Comparison of ENCODE assay signal across 19 mouse cellular contexts in genomic region chr13:48931232-48931631, GRCm38 (mm10). TPM values are rescaled to one million over a fixed set of nuclear protein-coding genes. Genes with fewer than 3 reads are reported as not detected.
DNase-seq lines count a peak whose midpoint lies in the region; ATAC-seq and TF ChIP-seq lines count a peak whose summit lies in the region.
"Had no signal": no experiment of that assay in that cellular context is flagged by ENCODE, and none has a peak within 500 bp of the region (broad histone marks: within the 10 kb centered on the region; RNA-seq: fewer than 3 reads in every experiment).

No protein-coding gene starts in this region.

- H3K4me1 ChIP-seq in forebrain, embryonic 15.5 days: peaks cover 8% of the 10 kb centered on the region; the same call in 1 of the 2 replicates
- H3K4me1 ChIP-seq in forebrain, postnatal 0 days (ENCODE audit: insufficient read depth): no peaks in the 10 kb centered on the region
- H3K4me1 ChIP-seq: hindbrain, embryonic 12.5 days had no signal

- 0 out of 2 replicates have a peak, but pooled peaks have one; percentile 57 for ATAC-seq in forebrain, embryonic 15.5 days (replicated peaks)
- ATAC-seq in forebrain, postnatal 0 days: no peak
- ATAC-seq: intestine, embryonic 15.5 days had no signal

- no peak overlapping the region for H3K4me3 ChIP-seq in forebrain, embryonic 15.5 days
- no peak overlapping the region for H3K4me3 ChIP-seq in forebrain, postnatal 0 days (ENCODE audit: low read depth, low read length)
- H3K4me3 ChIP-seq: embryonic facial prominence, embryonic 13.5 days; heart, adult 2 months; heart, embryonic 12.5 days; hindbrain, embryonic 12.5 days; intestine, embryonic 15.5 days had no signal

- no peak overlapping the region for H3K9ac ChIP-seq in forebrain, embryonic 15.5 days (replicated peaks)
- H3K9ac ChIP-seq in forebrain, postnatal 0 days: no peak overlapping the region
- H3K9ac ChIP-seq: embryonic facial prominence, embryonic 13.5 days; heart, embryonic 12.5 days; hindbrain, embryonic 12.5 days; intestine, embryonic 15.5 days had no signal

- H3K9me3 ChIP-seq in forebrain, embryonic 15.5 days: no peaks in the 10 kb centered on the region
- H3K9me3 ChIP-seq in forebrain, postnatal 0 days (ENCODE audit: low read length): no peaks in the 10 kb centered on the region
- H3K9me3 ChIP-seq: embryonic facial prominence, embryonic 13.5 days; G1E; heart, embryonic 12.5 days; hindbrain, embryonic 12.5 days; intestine, embryonic 15.5 days had no signal

- H3K27me3 ChIP-seq in forebrain, embryonic 15.5 days: no peaks in the 10 kb centered on the region
- no peaks in the 10 kb centered on the region for H3K27me3 ChIP-seq in forebrain, postnatal 0 days (ENCODE audit: insufficient read depth, low read length)
- H3K27me3 ChIP-seq: embryonic facial prominence, embryonic 13.5 days; heart, embryonic 12.5 days; hindbrain, embryonic 12.5 days; intestine, embryonic 15.5 days had no signal

- H3K4me2 ChIP-seq in forebrain, embryonic 15.5 days (replicated peaks): no peak overlapping the region
- no peak overlapping the region for H3K4me2 ChIP-seq in forebrain, postnatal 0 days (ENCODE audit: low read depth)
- H3K4me2 ChIP-seq: embryonic facial prominence, embryonic 13.5 days; heart, embryonic 12.5 days; hindbrain, embryonic 12.5 days; intestine, embryonic 15.5 days had no signal

- no peak for DNase-seq in forebrain, postnatal 0 days
- peak; percentile 22 for DNase-seq in layer of hippocampus, adult 11-12 months (ENCODE audit: low spot score)
- DNase-seq in layer of hippocampus, postnatal 25 days (ENCODE audit: extremely low spot score in 1 of 2, low spot score in 1 of 2): no peak
- peak; percentile 25 for DNase-seq in retina, embryonic 14.5 days (ENCODE audit: low spot score)
- DNase-seq in retina, postnatal 1 day: no peak
- no peak for DNase-seq in gastrocnemius, postnatal 25 days
- DNase-seq: adrenal gland, postnatal 10 days; cerebellum, adult 11-12 months; cerebellum, adult 9-11 months; cerebellum, postnatal 36 days; gastrocnemius, postnatal 10 days; heart, adult 2 months; kidney, adult 18-20 months had no signal

- 83% methylated on average over 5 of the region's 5 CpGs for WGBS in forebrain, embryonic 15.5 days
- 81% methylated on average over 5 of the region's 5 CpGs for WGBS in forebrain, postnatal 0 days

- no peak for TF ChIP-seq CTCF in forebrain, postnatal 0 days (IDR thresholded peaks at IDR 0.05; ENCODE audit: low read depth)

- H3K27ac ChIP-seq in forebrain, embryonic 15.5 days (replicated peaks): no peak overlapping the region
- H3K27ac ChIP-seq in forebrain, postnatal 0 days (ENCODE audit: low read depth, low read length): no peak overlapping the region
- H3K27ac ChIP-seq: embryonic facial prominence, embryonic 13.5 days; heart, adult 2 months; hindbrain, embryonic 12.5 days; intestine, embryonic 15.5 days had no signal

- H3K36me3 ChIP-seq in forebrain, embryonic 15.5 days: peaks cover 28% of the 10 kb centered on the region
- peaks cover 30% of the 10 kb centered on the region for H3K36me3 ChIP-seq in forebrain, postnatal 0 days (ENCODE audit: insufficient read depth)

RNA-seq across cellular contexts. Expression of gene Fam120a, which starts 36.6 kb away (rescaled TPM):
- polyA plus RNA-seq in forebrain, embryonic 15.5 days (2015; fragmentation: Nextera tagmentation; extraction: Ambion mirVana): 13.9 and 14.4 TPM in 2 replicates
- 45.2 and 59.0 TPM in 2 replicates for total RNA-seq in forebrain, postnatal 0 days (2014; rRNA removed)
- polyA plus RNA-seq in forebrain, postnatal 0 days (2015; fragmentation: Nextera tagmentation; extraction: Ambion mirVana): 7.1 and 9.5 TPM in 2 replicates
- 100 to 1,000 TPM; 116 to 119 TPM for total RNA-seq in layer of hippocampus, postnatal 25 days (2021)
- total RNA-seq in gastrocnemius, postnatal 25 days (2021): 100 to 1,000 TPM in 1 of 2 experiments, 10 to 100 TPM in 1; 99.0 to 102 TPM

Comparison
In these comparisons a context has a peak if more than half of its experiments do, and no peak if none do; other contexts are left out.
1. DNase-seq: peak in layer of hippocampus, adult 11-12 months (single experiment) and retina, embryonic 14.5 days (single experiment); none in forebrain, postnatal 0 days (single experiment), layer of hippocampus, postnatal 25 days (0 of 2), retina, postnatal 1 day (single experiment) and gastrocnemius, postnatal 25 days (single experiment).